Mouse (Mus musculus) megakaryocyte, embryonic 14.5 days (primary cell): Measurements from ENCODE around the gene Tmem53.

Source experiments
- FLI1 ChIP-seq: IDR thresholded peaks from 2 replicates; pipeline ENCODE4 v1.6.1; 2012; ENCODE audit warnings: low read length, inconsistent platforms, mixed read lengths
- GATA1 ChIP-seq: IDR thresholded peaks from 3 replicates; pipeline ENCODE4 v1.6.1; 2012; ENCODE audit warnings: mixed read lengths, low read length, inconsistent platforms, borderline replicate concordance

DNA sequence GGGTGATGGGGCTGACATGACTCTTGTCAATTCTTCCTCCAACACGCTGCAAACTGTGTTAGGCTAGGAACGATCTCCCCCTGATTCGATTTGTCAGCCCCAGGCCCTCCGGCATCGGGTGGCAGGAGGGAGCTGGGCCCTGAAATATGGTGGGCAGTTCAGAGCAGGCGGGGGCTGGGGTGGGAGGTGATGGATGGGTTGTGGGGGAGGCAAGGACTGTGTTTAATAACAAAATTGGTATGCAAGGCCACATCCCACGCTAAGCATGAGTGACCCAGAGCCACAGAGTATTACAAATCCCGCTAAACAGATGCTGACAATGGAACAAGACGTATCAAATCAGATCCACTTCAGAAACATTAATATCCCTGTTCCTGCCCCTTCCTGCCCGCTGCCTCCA lies 48.2 kb downstream of the Tmem53 start:
- no peak for TF ChIP-seq GATA1
- TF ChIP-seq FLI1: no peak
